Mouse (Mus musculus): Measurements from ENCODE around the gene Eva1b. TPM values are rescaled to one million over a fixed set of nuclear protein-coding genes. Genes with fewer than 3 reads are reported as not detected.

Gene Eva1b
- polyA plus RNA-seq, 1 experiment from 2014 or later: 35.4 TPM

- Histone ChIP-seq H3K36me3 (peaks cover 71% of the 10 kb centered on the region), H3K27me3 (no peaks in the 10 kb centered on the region), H3K4me2 (replicated peaks) (no peak overlapping the region), H3K9me3 (replicated peaks) (no peaks in the 10 kb centered on the region), H3K27ac (peak overlapping the region; percentile 49), H3K4me1 (peaks cover 27% of the 10 kb centered on the region), H3K9ac (no peak overlapping the region), H3K4me3 (no peak overlapping the region)
- no peak for ATAC-seq (ENCODE audit: low FRiP score)
- WGBS: 77% methylated on average over 11 of the region's 11 CpGs
Observed at GRCm38 (mm10) chr4:126130502-126130901, 17.0 kb upstream of the Eva1b start.

- ATAC-seq (ENCODE audit: low FRiP score): no peak; the same call in 1 of the 2 replicates
- H3K27me3 ChIP-seq: no peaks in the 10 kb centered on the region
- H3K27ac ChIP-seq: peak overlapping the region; percentile 60; the same call in 1 of the 2 replicates
- no peak overlapping the region for H3K4me3 ChIP-seq
- peaks cover 71% of the 10 kb centered on the region for H3K36me3 ChIP-seq
- no peak overlapping the region for H3K4me2 ChIP-seq (replicated peaks)
- no peak overlapping the region for H3K9ac ChIP-seq
- no peaks in the 10 kb centered on the region for H3K9me3 ChIP-seq (replicated peaks)
- peaks cover 27% of the 10 kb centered on the region for H3K4me1 ChIP-seq
- WGBS: 52% methylated on average over 10 of the region's 10 CpGs
Observed at GRCm38 (mm10) chr4:126131290-126132121, 16.0 kb upstream of the Eva1b start.

GRCm38 (mm10) chr4:126132636-126133264, 14.8 kb upstream of the Eva1b start:
- Histone ChIP-seq H3K9me3 (replicated peaks) (no peaks in the 10 kb centered on the region), H3K27me3 (no peaks in the 10 kb centered on the region), H3K4me2 (replicated peaks) (no peak overlapping the region), H3K27ac (peak overlapping the region; percentile 35; the same call in 1 of the 2 replicates), H3K9ac (no peak overlapping the region), H3K36me3 (peaks cover 74% of the 10 kb centered on the region), H3K4me3 (no peak overlapping the region), H3K4me1 (peaks cover 27% of the 10 kb centered on the region)
- no peak for ATAC-seq (ENCODE audit: low FRiP score)
- 76% methylated on average over 6 of the region's 6 CpGs for WGBS

GRCm38 (mm10) chr4:126134236-126134635, 13.3 kb upstream of the Eva1b start:
- Histone ChIP-seq H3K9me3 (replicated peaks) (no peaks in the 10 kb centered on the region), H3K4me1 (peaks cover 27% of the 10 kb centered on the region), H3K27ac (no peak overlapping the region), H3K4me3 (no peak overlapping the region), H3K27me3 (no peaks in the 10 kb centered on the region), H3K4me2 (replicated peaks) (no peak overlapping the region), H3K9ac (no peak overlapping the region), H3K36me3 (peaks cover 74% of the 10 kb centered on the region)
- 86% methylated on average over 4 of the region's 4 CpGs for WGBS
- no peak for ATAC-seq (ENCODE audit: low FRiP score)

GRCm38 (mm10) chr4:126134639-126135038, 12.9 kb upstream of the Eva1b start:
- Histone ChIP-seq H3K27ac (no peak overlapping the region), H3K9me3 (replicated peaks) (no peaks in the 10 kb centered on the region), H3K27me3 (no peaks in the 10 kb centered on the region), H3K9ac (no peak overlapping the region), H3K4me3 (no peak overlapping the region), H3K4me1 (peaks cover 27% of the 10 kb centered on the region), H3K4me2 (replicated peaks) (no peak overlapping the region), H3K36me3 (peaks cover 74% of the 10 kb centered on the region)
- WGBS: 88% methylated on average over 4 of the region's 4 CpGs
- ATAC-seq (ENCODE audit: low FRiP score): no peak

GRCm38 (mm10) chr4:126137773-126138172, 9.8 kb upstream of the Eva1b start:
- Histone ChIP-seq H3K4me1 (peaks cover 5% of the 10 kb centered on the region), H3K9me3 (replicated peaks) (no peaks in the 10 kb centered on the region), H3K27me3 (no peaks in the 10 kb centered on the region), H3K9ac (no peak overlapping the region), H3K27ac (no peak overlapping the region), H3K4me2 (replicated peaks) (no peak overlapping the region), H3K36me3 (peaks cover 76% of the 10 kb centered on the region), H3K4me3 (no peak overlapping the region)
- ATAC-seq (ENCODE audit: low FRiP score): no peak
- 83% methylated on average over 4 of the region's 4 CpGs for whole genome bisulfite sequencing

- WGBS: 75% methylated on average over 5 of the region's 5 CpGs
- Histone ChIP-seq H3K27ac (no peak overlapping the region), H3K4me1 (no peaks in the 10 kb centered on the region), H3K9me3 (replicated peaks) (no peaks in the 10 kb centered on the region), H3K9ac (no peak overlapping the region), H3K27me3 (no peaks in the 10 kb centered on the region), H3K4me2 (replicated peaks) (no peak overlapping the region), H3K36me3 (peaks cover 54% of the 10 kb centered on the region), H3K4me3 (no peak overlapping the region)
- ATAC-seq (ENCODE audit: low FRiP score): no peak
Observed at GRCm38 (mm10) chr4:126141021-126141420, 6.5 kb upstream of the Eva1b start.

GRCm38 (mm10) chr4:126145396-126145795, 2.1 kb upstream of the Eva1b start:
- Histone ChIP-seq H3K4me3 (no peak overlapping the region), H3K9ac (no peak overlapping the region), H3K27me3 (peaks cover 35% of the 10 kb centered on the region), H3K27ac (no peak overlapping the region), H3K9me3 (replicated peaks) (no peaks in the 10 kb centered on the region), H3K4me2 (replicated peaks) (no peak overlapping the region), H3K4me1 (peaks cover 28% of the 10 kb centered on the region), H3K36me3 (0 out of 2 replicates have a peak, but pooled peaks cover 13% of the 10 kb centered on the region)
- WGBS: 46% methylated on average over 4 of the region's 4 CpGs
- no peak for ATAC-seq (ENCODE audit: low FRiP score)

- H3K4me3 ChIP-seq: peak overlapping the region; percentile 52; the same call in 1 of the 2 replicates
- H3K9ac ChIP-seq: no peak overlapping the region
- H3K9me3 ChIP-seq (replicated peaks): no peaks in the 10 kb centered on the region
- 0 out of 2 replicates have a peak, but pooled peaks cover 4% of the 10 kb centered on the region for H3K36me3 ChIP-seq
- peaks cover 30% of the 10 kb centered on the region for H3K4me1 ChIP-seq
- ATAC-seq (ENCODE audit: low FRiP score): no peak
- WGBS: 48% methylated on average over 9 of the region's 9 CpGs
- H3K4me2 ChIP-seq (replicated peaks): peak overlapping the region; percentile 73; the same call in 1 of the 2 replicates
- peaks cover 50% of the 10 kb centered on the region for H3K27me3 ChIP-seq
- peak overlapping the region; percentile 72; the same call in 1 of the 2 replicates for H3K27ac ChIP-seq
Observed at GRCm38 (mm10) chr4:126146974-126147532, 491 bp upstream of the Eva1b start.

- peak overlapping the region; percentile 72 for H3K27ac ChIP-seq
- H3K4me3 ChIP-seq: peak overlapping the region; percentile 52
- no peaks in the 10 kb centered on the region for H3K36me3 ChIP-seq
- H3K4me2 ChIP-seq (replicated peaks): peak overlapping the region; percentile 73
- no peaks in the 10 kb centered on the region for H3K9me3 ChIP-seq (replicated peaks)
- peak; percentile 27 for ATAC-seq (ENCODE audit: low FRiP score)
- H3K9ac ChIP-seq: peak overlapping the region; percentile 65
- H3K27me3 ChIP-seq: peaks cover 50% of the 10 kb centered on the region
- peaks cover 30% of the 10 kb centered on the region for H3K4me1 ChIP-seq
- under 1% methylated on average over 66 of the region's 67 CpGs for WGBS
Observed at GRCm38 (mm10) chr4:126148161-126148961, 817 bp downstream of the Eva1b start.

- Histone ChIP-seq H3K4me3 (peak overlapping the region; percentile 52), H3K36me3 (no peaks in the 10 kb centered on the region), H3K27me3 (peaks cover 50% of the 10 kb centered on the region), H3K4me1 (peaks cover 30% of the 10 kb centered on the region), H3K9ac (peak overlapping the region; percentile 65), H3K27ac (peak overlapping the region; percentile 72), H3K4me2 (replicated peaks) (peak overlapping the region; percentile 73), H3K9me3 (replicated peaks) (no peaks in the 10 kb centered on the region)
- peak; percentile 24; the same call in 1 of the 2 replicates for ATAC-seq (ENCODE audit: low FRiP score)
- 15% methylated on average over 42 of the region's 42 CpGs for WGBS
Observed at GRCm38 (mm10) chr4:126149041-126149676, 1.6 kb downstream of the Eva1b start.

All from hindbrain, embryonic 12.5 days (tissue).